Mouse (Mus musculus) adrenal gland, adult (tissue): Measurements from ENCODE around the gene Ica1.

Source experiments
- DNase-seq, 2 experiments: peaks; one replicate each; pipeline ENCODE4 v3.0.0; 2022 to 2023; ENCODE audit warnings: low spot score in 1 of 2; ENCODE audit not compliant: inconsistent age in 2 of 2

The Ica1 gene

GRCm38 (mm10) chr6:8778296-8778649 is at the start of gene Ica1:
TSS of gene Ica1 (minus strand) at chr6:8778488.
- DNase-seq: no peak

GRCm38 (mm10) chr6:8819866-8820265 is 41.6 kb upstream of the Ica1 start:
- DNase-seq: no peak

- DNase-seq: peak in 1 of 2 experiments; percentile 41
Observed at GRCm38 (mm10) chr6:8814332-8815002, 36.2 kb upstream of the Ica1 start.

GRCm38 (mm10) chr6:8802561-8803150 is 24.4 kb upstream of the Ica1 start:
- peak; percentile 74 to 92 for DNase-seq

DNA sequence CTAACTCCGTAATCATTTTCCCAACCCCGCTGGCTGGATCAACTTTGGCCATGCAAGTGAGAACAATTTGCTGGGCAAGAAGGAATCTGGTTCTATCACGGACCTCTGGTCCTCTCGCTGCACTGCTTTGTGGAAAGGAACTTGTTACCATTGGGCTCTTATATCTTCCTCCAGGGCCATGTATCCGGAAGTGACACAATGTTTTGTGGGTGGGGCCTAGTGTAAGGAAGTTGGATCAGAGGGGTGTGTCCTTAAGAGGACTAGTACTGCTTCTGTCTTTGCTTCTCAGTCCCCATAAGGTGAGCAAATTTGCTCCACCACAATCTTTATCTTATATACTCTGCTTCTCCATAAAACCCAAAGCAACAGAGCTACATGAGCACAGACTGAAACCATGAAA is 14.1 kb upstream of the Ica1 start:
- no peak for DNase-seq

- DNase-seq: no peak
Observed at GRCm38 (mm10) chr6:8791781-8792180, 13.5 kb upstream of the Ica1 start.

DNA sequence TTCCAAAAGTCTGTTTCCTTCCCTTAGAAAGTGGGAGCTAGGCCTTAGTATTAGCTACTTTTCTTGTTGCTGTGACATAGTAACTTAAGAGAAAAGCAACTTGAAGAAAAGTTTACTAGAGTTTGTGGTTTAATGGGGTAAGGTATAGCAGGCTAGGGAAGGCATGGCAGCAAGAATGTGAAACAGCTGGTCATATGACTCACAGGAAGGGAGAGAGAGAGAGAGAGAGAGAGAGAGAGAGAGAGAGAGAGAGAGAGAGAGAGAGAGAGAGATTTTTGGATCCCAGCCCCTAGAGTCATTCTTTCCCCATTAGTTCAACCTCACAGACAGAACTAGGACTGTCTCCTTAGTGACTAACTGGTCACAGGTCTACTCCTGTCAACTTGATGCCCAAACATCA is 2.3 kb upstream of the Ica1 start:
- DNase-seq: no peak

DNA sequence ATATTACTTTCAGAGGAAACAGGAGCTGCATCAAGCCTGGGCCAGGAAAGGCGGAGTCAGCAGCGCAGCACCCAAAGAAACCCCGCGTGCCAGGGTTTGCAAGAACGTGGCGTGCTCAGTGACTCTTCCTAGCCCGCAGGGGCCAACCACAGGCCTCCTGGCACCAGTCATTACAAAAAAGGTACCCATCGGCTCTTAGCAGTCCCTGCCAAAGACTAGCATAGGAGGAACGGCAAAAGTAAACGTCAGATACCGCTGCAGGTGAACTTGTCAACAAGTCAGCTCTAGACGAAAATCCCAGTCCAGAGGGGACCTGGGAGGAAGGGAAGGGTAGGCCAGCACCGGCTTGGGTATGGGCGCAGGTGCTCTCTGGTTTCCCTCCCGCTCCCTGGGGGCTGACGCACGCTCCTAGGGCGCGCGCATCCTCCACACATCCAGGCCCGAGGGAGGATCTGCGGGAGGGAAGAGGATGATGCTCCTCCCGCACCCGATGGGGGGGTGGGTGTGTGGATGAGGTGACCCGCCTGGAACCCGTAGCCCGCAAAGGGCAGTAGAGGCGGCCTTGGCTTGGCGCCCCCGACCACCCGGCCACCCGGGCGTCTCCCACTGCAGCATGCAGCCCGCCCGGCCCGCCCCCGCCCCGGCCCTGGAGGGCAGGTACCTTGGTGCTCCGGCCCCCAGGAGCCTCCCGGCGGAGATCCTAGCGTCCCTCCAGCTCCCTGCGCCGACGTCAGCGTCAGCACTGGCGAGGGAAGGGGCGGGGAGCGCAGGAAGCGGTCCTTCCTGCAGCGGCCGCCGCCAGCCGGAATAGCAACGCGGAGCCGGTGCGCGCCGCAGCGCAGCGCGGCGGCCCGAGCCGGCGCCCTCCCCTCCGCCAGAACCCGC is 635 bp downstream of the Ica1 start:
- DNase-seq: peak; percentile 88 to 94

- peak in 1 of 2 experiments; percentile 43 for DNase-seq
Observed at GRCm38 (mm10) chr6:8771539-8771938, 6.7 kb downstream of the Ica1 start.

GRCm38 (mm10) chr6:8770341-8770740 is 7.9 kb downstream of the Ica1 start:
- DNase-seq: peak; percentile 45 to 67

GRCm38 (mm10) chr6:8769803-8770202 is 8.5 kb downstream of the Ica1 start:
- no peak for DNase-seq

DNA sequence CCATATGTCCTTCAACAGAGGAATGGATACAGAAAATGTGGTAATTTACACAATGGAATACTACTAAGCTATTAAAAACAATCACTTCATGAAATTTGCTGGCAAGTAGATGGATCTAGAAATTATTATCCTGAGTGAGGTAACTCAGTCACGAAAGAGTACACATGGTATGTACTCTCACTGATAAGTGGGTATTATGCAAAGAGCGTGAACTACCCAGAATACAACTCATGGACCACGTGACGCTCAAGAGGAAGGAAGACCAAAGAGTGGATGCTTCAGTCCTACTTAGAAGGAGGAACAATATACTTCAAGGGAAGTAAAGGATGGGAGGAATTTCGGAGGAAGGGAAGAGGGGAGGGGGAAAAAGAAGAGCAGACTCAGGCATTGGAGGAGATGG is 11.6 kb downstream of the Ica1 start:
- DNase-seq: no peak

- no peak for DNase-seq
Observed at GRCm38 (mm10) chr6:8765801-8766200, 12.5 kb downstream of the Ica1 start.

- DNase-seq: no peak
Observed at GRCm38 (mm10) chr6:8765064-8765463, 13.2 kb downstream of the Ica1 start.

DNA sequence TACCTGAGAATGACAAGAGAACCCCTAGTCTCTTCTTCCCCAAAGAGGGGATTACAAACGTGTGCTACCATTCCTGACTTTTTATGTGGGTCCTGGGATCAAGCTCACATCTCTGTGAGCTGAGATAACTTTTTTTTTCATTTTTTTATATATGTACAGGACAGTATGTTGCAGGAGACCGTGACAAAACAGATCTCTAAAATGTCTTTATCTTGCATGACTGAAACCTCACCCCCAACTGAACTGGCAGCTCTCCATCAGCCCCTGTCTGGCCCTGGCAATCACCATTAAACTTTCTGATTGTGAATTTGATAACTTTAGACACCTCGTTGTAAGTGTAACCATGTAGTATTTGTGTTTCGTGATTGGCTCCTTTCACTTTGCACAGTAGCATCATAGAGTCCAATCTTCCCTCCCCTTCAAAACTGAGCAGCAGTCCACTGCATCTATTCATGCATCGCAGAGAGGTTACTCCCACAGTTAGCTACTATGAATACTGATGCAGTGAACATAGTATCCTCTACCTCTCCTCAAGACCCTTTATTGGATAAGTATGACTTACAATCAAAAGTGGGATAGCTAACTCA is 17.5 kb downstream of the Ica1 start:
- DNase-seq: no peak

GRCm38 (mm10) chr6:8759901-8760300 is 18.4 kb downstream of the Ica1 start:
- peak in 1 of 2 experiments; percentile 45 for DNase-seq

DNA sequence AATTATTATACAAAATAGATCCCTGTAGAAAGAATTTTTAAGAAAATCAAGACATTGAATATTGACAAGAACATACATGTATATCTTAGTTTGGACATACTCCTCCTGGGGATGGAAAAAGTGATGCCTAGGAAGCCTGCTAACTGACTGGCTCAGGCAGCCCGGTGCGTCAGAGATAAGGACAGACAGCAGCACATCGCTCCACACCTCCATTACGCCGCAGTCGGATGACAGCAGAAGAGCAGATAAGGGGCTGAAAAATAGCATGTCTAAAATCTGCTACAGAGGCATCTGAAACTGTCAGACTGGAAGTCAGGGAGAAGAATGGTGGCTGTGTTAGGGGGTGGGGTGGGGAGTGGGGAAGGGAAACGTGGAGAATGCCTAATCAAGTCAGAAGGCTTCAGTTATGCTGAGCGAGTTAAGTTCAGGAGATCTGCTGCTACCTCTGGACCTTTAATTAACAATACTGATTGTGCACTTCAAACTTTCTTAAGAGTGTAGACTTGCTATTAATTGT is 22.5 kb downstream of the Ica1 start:
- no peak for DNase-seq

DNA sequence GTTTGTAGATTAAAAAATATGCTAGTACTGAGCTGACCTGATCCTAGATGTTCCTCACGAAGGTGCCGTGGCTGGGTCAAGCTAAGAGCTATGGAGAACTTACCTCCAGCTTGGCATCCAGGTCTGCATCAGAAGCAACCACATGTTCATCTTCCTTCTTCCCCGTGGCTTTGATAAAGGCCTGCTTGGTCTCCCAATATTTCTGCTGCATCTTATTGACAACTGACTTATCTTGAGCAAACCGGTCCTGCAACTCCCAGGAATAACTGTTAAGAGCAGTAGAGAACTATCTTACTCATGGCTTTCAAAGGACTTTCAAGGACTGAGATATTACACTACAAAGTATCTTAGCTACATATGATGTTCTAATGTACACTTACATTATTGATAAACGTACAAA is 23.8 kb downstream of the Ica1 start:
- no peak for DNase-seq

DNA sequence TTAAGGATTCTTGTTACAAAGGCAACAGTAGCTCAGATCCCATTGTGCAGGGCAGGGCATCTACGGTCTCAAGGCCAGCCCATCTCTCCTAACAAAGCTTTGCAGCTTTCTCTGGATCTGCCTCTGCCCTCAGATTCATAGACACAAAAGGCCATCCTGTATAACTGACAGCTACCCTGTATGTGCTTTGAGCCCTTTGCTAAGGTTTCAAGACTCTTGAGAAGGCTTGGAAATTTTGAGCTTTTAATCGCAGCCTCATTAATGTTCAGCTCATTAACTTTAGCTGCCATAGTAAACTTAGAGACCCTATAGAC is 24.6 kb downstream of the Ica1 start:
- DNase-seq: no peak

DNA sequence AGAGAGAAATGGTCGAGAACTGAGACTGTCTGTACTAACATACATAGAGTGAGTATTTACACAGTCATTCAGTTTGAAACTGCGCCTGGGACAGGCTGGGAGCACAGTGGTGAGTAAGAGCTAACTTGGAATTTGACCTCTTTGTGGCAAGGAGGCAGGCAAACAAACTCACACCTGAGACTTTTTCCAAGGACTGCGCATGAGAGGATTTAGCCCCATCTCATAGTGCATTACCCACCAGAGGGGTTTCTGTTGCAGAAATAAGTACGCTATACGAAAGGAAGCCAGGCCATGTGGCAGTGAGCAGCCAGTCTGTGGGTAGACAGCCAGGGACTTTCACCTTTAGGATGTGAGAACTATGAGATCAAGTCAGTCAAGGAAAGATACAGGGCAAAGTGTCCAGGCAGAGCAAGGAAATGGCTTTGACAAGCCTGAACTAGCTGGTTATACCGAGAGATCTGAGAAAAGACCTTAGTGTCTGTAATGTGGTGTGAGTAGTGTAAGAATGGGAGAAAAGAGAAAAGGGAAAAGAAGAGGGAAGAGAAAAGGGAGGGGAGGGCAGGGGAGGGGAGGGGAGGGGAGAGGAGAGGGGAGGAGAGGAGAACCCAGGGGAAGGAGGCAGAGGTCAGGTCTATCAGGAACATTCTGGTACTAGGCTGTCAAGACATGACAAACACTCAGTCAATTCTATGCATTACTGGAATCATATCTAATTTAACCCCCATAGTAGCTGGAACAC is 25.1 kb downstream of the Ica1 start:
- DNase-seq: no peak

GRCm38 (mm10) chr6:8744886-8745285 is 33.4 kb downstream of the Ica1 start:
- DNase-seq: peak in 1 of 2 experiments; percentile 76
